ENCODE assay signal across 20 mouse cellular contexts in genomic region chrX:167332607-167333006, GRCm38 (mm10). TPM values are rescaled to one million over a fixed set of nuclear protein-coding genes. Genes with fewer than 3 reads are reported as not detected.
DNase-seq lines count a peak whose midpoint lies in the region; ATAC-seq lines count a peak whose summit lies in the region.
"Had no signal": no experiment of that assay in that cellular context is flagged by ENCODE, and none has a peak within 500 bp of the region (broad histone marks: within the 10 kb centered on the region; RNA-seq: fewer than 3 reads in every experiment).

No protein-coding gene starts in this region.

- no peaks in the 10 kb centered on the region for H3K36me3 ChIP-seq in kidney, embryonic 15.5 days
- H3K36me3 ChIP-seq in lung, embryonic 16.5 days (ENCODE audit: control insufficient read depth, insufficient read depth, low read length), result no peaks in the 10 kb centered on the region
- H3K36me3 ChIP-seq in embryonic facial prominence, embryonic 10.5 days (replicated peaks), result no peaks in the 10 kb centered on the region
- no peaks in the 10 kb centered on the region for H3K36me3 ChIP-seq in macrophage (ENCODE audit: inconsistent target)
- H3K36me3 ChIP-seq: G1E; heart, embryonic 15.5 days; intestine, embryonic 15.5 days had no signal

- H3K79me2 ChIP-seq in macrophage (ENCODE audit: inconsistent target), result peaks cover 22% of the 10 kb centered on the region

- DNase-seq in kidney, adult 11 months, result no peak
- no peak for DNase-seq in lung, postnatal 10 days
- DNase-seq in embryonic facial prominence, embryonic 10.5 days (ENCODE audit: low spot score), result peak; percentile 9
- DNase-seq in gastrocnemius, postnatal 36 days, result no peak
- DNase-seq: adrenal gland, postnatal 14 days; cerebellum, adult 2 months; gastrocnemius, postnatal 25 days; left cerebral cortex, postnatal 4 days; lung, adult 18-20 months; spleen, adult 18-20 months; thymus, adult 18-20 months had no signal

- WGBS in kidney, embryonic 15.5 days, result 42% methylated on average over 1 of the region's 1 CpGs
- 60% methylated on average over 1 of the region's 1 CpGs for WGBS in lung, embryonic 16.5 days
- 79% methylated on average over 1 of the region's 1 CpGs for WGBS in embryonic facial prominence, embryonic 10.5 days
- 67% methylated on average over 1 of the region's 1 CpGs for WGBS in macrophage (ENCODE audit: missing documents)

- H3K9ac ChIP-seq in kidney, embryonic 15.5 days, result no peak overlapping the region
- H3K9ac ChIP-seq in lung, embryonic 16.5 days (ENCODE audit: low read length), result no peak overlapping the region
- H3K9ac ChIP-seq: heart, embryonic 15.5 days; hindbrain, embryonic 14.5 days; intestine, embryonic 15.5 days had no signal

- no peaks in the 10 kb centered on the region for H3K4me1 ChIP-seq in kidney, embryonic 15.5 days
- no peaks in the 10 kb centered on the region for H3K4me1 ChIP-seq in lung, embryonic 16.5 days (replicated peaks; ENCODE audit: control insufficient read depth, insufficient read depth, low read length)
- H3K4me1 ChIP-seq in embryonic facial prominence, embryonic 10.5 days, result no peaks in the 10 kb centered on the region
- H3K4me1 ChIP-seq: intestine, embryonic 15.5 days had no signal

- ATAC-seq in kidney, embryonic 15.5 days (replicated peaks; ENCODE audit: low FRiP score), result peak; percentile 77; the same call in 1 of the 2 replicates
- ATAC-seq in lung, embryonic 16.5 days (ENCODE audit: low read depth), result peak; percentile 76
- no peak for ATAC-seq in granulocyte monocyte progenitor cell, adult 5-6 weeks (replicated peaks; ENCODE audit: poor library complexity, severe bottlenecking)
- ATAC-seq: CD4-positive, CD25-positive, alpha-beta regulatory T cell, adult 4 months; intestine, embryonic 15.5 days had no signal

- no peak overlapping the region for H3K27ac ChIP-seq in kidney, embryonic 15.5 days
- no peak overlapping the region for H3K27ac ChIP-seq in lung, embryonic 16.5 days (ENCODE audit: low read length)
- no peak overlapping the region for H3K27ac ChIP-seq in embryonic facial prominence, embryonic 10.5 days (replicated peaks)
- H3K27ac ChIP-seq in macrophage, result peak overlapping the region; percentile 96
- H3K27ac ChIP-seq: heart, embryonic 15.5 days; hindbrain, embryonic 14.5 days; intestine, embryonic 15.5 days had no signal

- intact Hi-C loops in gastrocnemius, postnatal 36 days (cut with DNase I), result no loop called here

- no peak overlapping the region for H3K4me2 ChIP-seq in kidney, embryonic 15.5 days
- no peak overlapping the region for H3K4me2 ChIP-seq in lung, embryonic 16.5 days (ENCODE audit: low read depth, low read length)
- H3K4me2 ChIP-seq: heart, embryonic 15.5 days; hindbrain, embryonic 14.5 days; intestine, embryonic 15.5 days had no signal

- H3K9me3 ChIP-seq in kidney, embryonic 15.5 days (replicated peaks), result no peaks in the 10 kb centered on the region
- H3K9me3 ChIP-seq in lung, embryonic 16.5 days (ENCODE audit: control insufficient read depth, low read length), result no peaks in the 10 kb centered on the region
- H3K9me3 ChIP-seq in embryonic facial prominence, embryonic 10.5 days, result no peaks in the 10 kb centered on the region
- H3K9me3 ChIP-seq: G1E; heart, embryonic 15.5 days; intestine, embryonic 15.5 days had no signal

- H3K27me3 ChIP-seq in kidney, embryonic 15.5 days, result peaks cover 14% of the 10 kb centered on the region
- H3K27me3 ChIP-seq in lung, embryonic 16.5 days (ENCODE audit: control insufficient read depth, insufficient read depth, low read depth, low read length), result no peaks in the 10 kb centered on the region
- peaks cover 78% of the 10 kb centered on the region for H3K27me3 ChIP-seq in embryonic facial prominence, embryonic 10.5 days (replicated peaks; ENCODE audit: low read depth, poor library complexity, severe bottlenecking)
- H3K27me3 ChIP-seq: heart, embryonic 15.5 days; intestine, embryonic 15.5 days had no signal

- H3K4me3 ChIP-seq in kidney, embryonic 15.5 days (replicated peaks), result no peak overlapping the region
- no peak overlapping the region for H3K4me3 ChIP-seq in lung, embryonic 16.5 days (ENCODE audit: low read length)
- no peak overlapping the region for H3K4me3 ChIP-seq in embryonic facial prominence, embryonic 10.5 days
- H3K4me3 ChIP-seq in macrophage (ENCODE audit: inconsistent target), result no peak overlapping the region
- H3K4me3 ChIP-seq: heart, embryonic 15.5 days; intestine, embryonic 15.5 days had no signal

RNA-seq across cellular contexts. Expression of gene Tlr7, which starts 2.2 kb away (rescaled TPM):
- 0.39 and 0.44 TPM in 2 replicates for polyA plus RNA-seq in kidney, embryonic 15.5 days (2015; fragmentation: Nextera tagmentation; extraction: Ambion mirVana)
- 0.39 and 0.55 TPM in 2 replicates for polyA plus RNA-seq in lung, embryonic 16.5 days (2015; fragmentation: Nextera tagmentation; extraction: Ambion mirVana)
- polyA plus RNA-seq in embryonic facial prominence, embryonic 10.5 days (2016; fragmentation: Nextera tagmentation; extraction: Ambion mirVana), result 0.16 and 0.19 TPM in 2 replicates
- 100 to 1,000 TPM in 17 of 26 experiments, 10 to 100 TPM in 9; 41.0 to 220 (median 109) TPM for total RNA-seq in macrophage (2018; cell fraction: chromatin; rRNA removed)
- total RNA-seq in macrophage (2018; cell fraction: cytosol; rRNA removed), result 100 to 1,000 TPM; 183 to 319 (median 254) TPM
- total RNA-seq in macrophage (2018; cell fraction: nucleus; rRNA removed), result 100 to 1,000 TPM; 121 to 443 (median 275) TPM
- 111 to 271 TPM (median 167 TPM) in 3 replicates for polyA plus RNA-seq in macrophage (2018)
- under 1 TPM; 0.51 to 0.81 TPM for total RNA-seq in gastrocnemius, postnatal 36 days (2021)
- 0.77 and 2.1 TPM in 2 replicates for total RNA-seq in granulocyte monocyte progenitor cell, adult 5-6 weeks (2014; fragmentation: Nextera tagmentation)
- total RNA-seq in granulocyte monocyte progenitor cell, adult 5-6 weeks (2017), result 0.78 and 1.3 TPM in 2 replicates
- total RNA-seq: G1E had no signal
- polyA plus RNA-seq: G1E had no signal

RNA-seq across cellular contexts. Expression of gene Prps2, which starts 49.9 kb away (rescaled TPM):
- 30.1 and 33.5 TPM in 2 replicates for polyA plus RNA-seq in kidney, embryonic 15.5 days (2015; fragmentation: Nextera tagmentation; extraction: Ambion mirVana)
- 28.6 and 30.6 TPM in 2 replicates for polyA plus RNA-seq in lung, embryonic 16.5 days (2015; fragmentation: Nextera tagmentation; extraction: Ambion mirVana)
- 22.1 and 23.2 TPM in 2 replicates for polyA plus RNA-seq in embryonic facial prominence, embryonic 10.5 days (2016; fragmentation: Nextera tagmentation; extraction: Ambion mirVana)
- total RNA-seq in macrophage (2018; cell fraction: chromatin; rRNA removed), result 10 to 100 TPM in 2 of 26 experiments, 1 to 10 TPM in 21, under 1 TPM in 3; 0.34 to 15.8 (median 2.8) TPM
- 10 to 100 TPM; 16.8 to 80.9 (median 40.2) TPM for total RNA-seq in macrophage (2018; cell fraction: cytosol; rRNA removed)
- total RNA-seq in macrophage (2018; cell fraction: nucleus; rRNA removed), result 10 to 100 TPM in 17 of 26 experiments, 1 to 10 TPM in 9; 3.6 to 38.4 (median 12.4) TPM
- 35.4 to 46.1 TPM (median 44.4 TPM) in 3 replicates for polyA plus RNA-seq in macrophage (2018)
- 1 to 10 TPM; 1.6 to 2.4 TPM for total RNA-seq in gastrocnemius, postnatal 36 days (2021)
- total RNA-seq in granulocyte monocyte progenitor cell, adult 5-6 weeks (2014; fragmentation: Nextera tagmentation), result 41.3 and 47.2 TPM in 2 replicates
- 47.4 and 49.3 TPM in 2 replicates for total RNA-seq in granulocyte monocyte progenitor cell, adult 5-6 weeks (2017)

Comparison
In these comparisons a context has a peak if more than half of its experiments do, and no peak if none do; other contexts are left out.
1. RNA of gene Tlr7, which starts 2.2 kb away (polyA plus RNA-seq): 111 to 271 TPM in macrophage; 0.39 to 0.55 TPM in lung, embryonic 16.5 days, 0.39 to 0.44 TPM in kidney, embryonic 15.5 days and 0.16 to 0.19 TPM in embryonic facial prominence, embryonic 10.5 days; every median in the first group is over 10 times any median in the second.